Mouse (Mus musculus): ENCODE results near the gene Miga1. TPM values are rescaled to one million over a fixed set of nuclear protein-coding genes. Genes with fewer than 3 reads are reported as not detected.

Gene Miga1
- 21.2 and 24.8 TPM in 2 replicates for polyA plus RNA-seq (2012; rRNA removed)

DNA sequence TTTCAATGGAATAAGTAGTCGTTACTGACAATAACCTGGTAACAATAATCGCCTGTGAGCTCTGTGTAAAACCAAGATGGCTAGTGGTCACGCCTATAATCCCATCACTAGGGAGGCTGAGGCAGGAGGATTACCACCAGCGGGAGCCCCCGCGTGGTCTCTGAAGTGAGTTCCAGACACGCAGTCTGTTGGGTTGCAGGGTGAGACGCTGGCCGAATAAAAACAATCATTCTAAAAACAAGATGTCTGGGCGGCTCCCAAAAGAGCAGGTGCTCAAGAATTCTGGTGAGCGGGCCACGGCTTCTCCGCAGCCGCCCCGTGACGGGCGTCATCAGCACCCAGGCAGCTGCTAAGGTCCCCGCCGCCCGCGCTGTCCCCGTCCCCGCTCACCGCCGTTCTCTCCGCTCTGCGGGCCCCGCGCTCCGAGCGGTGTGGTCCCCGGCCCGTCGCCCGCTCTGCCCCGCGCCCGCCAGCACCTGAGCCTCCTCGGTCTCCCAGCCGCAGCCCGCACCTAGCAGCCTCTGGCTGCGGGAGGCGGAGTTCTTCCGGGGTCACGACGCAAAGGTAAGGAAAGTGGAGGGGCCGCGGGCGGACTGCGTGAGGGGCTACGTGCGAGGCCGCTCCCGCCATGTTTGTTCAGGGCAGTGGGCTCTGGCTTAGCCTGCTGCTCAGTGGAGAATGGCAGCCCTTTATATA is at the start of gene Miga1:
TSS of gene Miga1 (minus strand) at position 546 of the 696 bp plus-strand sequence.
- peak; percentile 95 for DNase-seq (ENCODE audit: low read depth)
- TF ChIP-seq POLR2A (IDR thresholded peaks at IDR 0.05; ENCODE audit: borderline replicate concordance, extremely low read depth, insufficient read depth, insufficient read length, poor library complexity, severe bottlenecking) (peak; percentile 80), CTCF (IDR thresholded peaks at IDR 0.05; ENCODE audit: borderline replicate concordance, extremely low read depth, insufficient read depth, insufficient read length) (no peak)

DNA sequence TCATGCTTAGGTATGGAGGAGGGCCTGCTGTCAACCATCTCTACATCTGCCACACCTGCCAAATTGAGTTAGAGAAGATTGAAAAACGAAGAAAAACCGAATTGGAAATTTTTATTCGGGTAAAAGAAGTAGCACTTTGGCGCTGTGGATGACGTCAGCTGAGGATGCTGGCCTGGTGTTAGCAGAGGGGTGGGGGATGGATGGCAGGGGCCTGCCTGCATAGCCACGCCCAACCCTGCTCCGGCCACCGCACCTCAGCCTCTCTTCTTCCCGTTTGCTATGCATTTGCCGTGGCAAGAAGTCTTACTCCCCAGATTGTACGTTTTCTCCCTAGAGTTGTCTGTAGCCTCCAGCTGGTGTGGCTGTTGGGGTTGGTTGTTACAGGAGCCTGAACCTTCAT is 43.9 kb upstream of the Miga1 start:
- DNase-seq (ENCODE audit: low read depth), result no peak
- TF ChIP-seq CTCF (IDR thresholded peaks at IDR 0.05; ENCODE audit: borderline replicate concordance, extremely low read depth, insufficient read depth, insufficient read length) (no peak), POLR2A (IDR thresholded peaks at IDR 0.05; ENCODE audit: borderline replicate concordance, extremely low read depth, insufficient read depth, insufficient read length, poor library complexity, severe bottlenecking) (no peak)

DNA sequence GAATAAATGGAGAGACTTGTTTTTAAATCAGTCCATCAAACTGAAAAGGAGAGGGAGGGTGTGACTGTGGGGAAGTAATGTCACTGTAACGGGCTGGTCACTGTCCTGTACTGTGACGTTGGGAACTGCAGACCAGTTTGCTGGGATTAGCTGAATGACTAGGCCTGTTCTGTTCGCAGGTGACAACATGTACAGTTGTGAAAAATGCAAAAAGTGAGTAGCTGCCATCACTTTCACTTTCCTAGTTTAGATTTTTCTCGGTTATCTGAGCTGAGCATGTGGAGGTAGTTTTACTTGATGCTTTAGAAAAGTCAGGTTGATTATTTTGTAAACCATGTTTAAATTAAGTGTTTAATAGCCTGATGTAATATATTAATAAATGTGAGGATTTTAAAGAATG is 35.9 kb upstream of the Miga1 start:
- TF ChIP-seq CTCF (IDR thresholded peaks at IDR 0.05; ENCODE audit: borderline replicate concordance, extremely low read depth, insufficient read depth, insufficient read length) (no peak), POLR2A (IDR thresholded peaks at IDR 0.05; ENCODE audit: borderline replicate concordance, extremely low read depth, insufficient read depth, insufficient read length, poor library complexity, severe bottlenecking) (no peak)
- no peak for DNase-seq (ENCODE audit: low read depth)

DNA sequence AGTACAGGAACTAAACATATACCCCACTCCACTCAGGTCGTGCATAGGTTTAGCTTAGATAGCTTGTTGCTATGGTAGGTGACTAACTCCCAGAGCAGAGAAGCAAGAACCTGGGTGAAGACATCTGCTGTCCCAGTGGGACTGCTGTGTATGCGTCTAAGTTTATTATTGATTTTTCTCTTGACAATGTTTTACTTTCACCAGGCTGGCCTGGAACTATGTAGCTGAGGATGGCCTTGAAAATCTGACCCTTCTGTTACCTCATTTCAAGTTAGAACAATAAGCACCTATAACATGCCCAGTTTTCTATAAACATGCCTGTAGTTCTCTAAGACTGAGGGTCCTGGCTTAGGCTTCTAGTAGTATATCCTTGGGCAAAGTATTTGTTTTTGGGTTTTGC is 24.0 kb upstream of the Miga1 start:
- TF ChIP-seq CTCF (IDR thresholded peaks at IDR 0.05; ENCODE audit: borderline replicate concordance, extremely low read depth, insufficient read depth, insufficient read length), result no peak
- no peak for TF ChIP-seq POLR2A (IDR thresholded peaks at IDR 0.05; ENCODE audit: borderline replicate concordance, extremely low read depth, insufficient read depth, insufficient read length, poor library complexity, severe bottlenecking)
- no peak for DNase-seq (ENCODE audit: low read depth)

DNA sequence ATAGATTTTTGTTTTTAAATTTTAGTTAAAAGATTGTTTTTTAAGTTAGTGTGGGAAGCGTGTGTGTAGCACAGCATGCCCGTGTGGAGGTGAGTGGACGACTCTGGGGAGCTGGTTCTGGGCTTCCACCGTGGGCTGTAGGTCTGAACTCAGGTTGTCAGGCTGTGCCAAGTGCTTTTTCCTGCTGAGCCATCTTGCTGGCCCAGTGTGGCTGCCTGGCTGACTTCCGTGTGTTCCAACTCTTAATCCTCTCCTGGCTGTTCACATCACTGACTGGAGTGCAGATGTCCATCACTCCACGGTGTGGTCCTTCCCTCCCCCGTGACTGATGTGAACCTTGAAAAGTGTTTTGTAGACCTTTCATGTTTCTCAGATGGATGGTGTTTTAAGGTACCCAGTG is 18.9 kb upstream of the Miga1 start:
- TF ChIP-seq CTCF (IDR thresholded peaks at IDR 0.05; ENCODE audit: borderline replicate concordance, extremely low read depth, insufficient read depth, insufficient read length) (no peak), POLR2A (IDR thresholded peaks at IDR 0.05; ENCODE audit: borderline replicate concordance, extremely low read depth, insufficient read depth, insufficient read length, poor library complexity, severe bottlenecking) (no peak)
- no peak for DNase-seq (ENCODE audit: low read depth)

DNA sequence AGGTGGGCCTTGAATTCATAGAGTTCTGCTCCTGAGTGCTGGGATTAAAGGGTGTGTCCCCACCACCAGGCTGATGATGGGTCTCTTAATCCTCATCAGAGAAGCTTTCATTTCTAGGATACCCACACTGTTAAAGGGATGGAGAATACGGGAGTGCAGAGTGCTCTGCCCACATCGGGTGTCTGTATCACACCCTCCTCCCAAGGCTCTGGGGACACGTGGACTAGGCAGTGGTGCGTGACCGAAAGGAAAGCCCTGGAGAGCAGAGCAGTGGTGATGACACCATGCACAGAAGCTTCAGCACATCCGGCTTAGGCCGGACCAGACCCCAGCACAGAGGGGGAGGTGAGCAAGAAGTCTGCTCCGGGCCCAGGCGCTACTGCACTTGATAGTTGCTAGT is 16.5 kb upstream of the Miga1 start:
- TF ChIP-seq CTCF (IDR thresholded peaks at IDR 0.05; ENCODE audit: borderline replicate concordance, extremely low read depth, insufficient read depth, insufficient read length), result no peak
- DNase-seq (ENCODE audit: low read depth), result no peak

DNA sequence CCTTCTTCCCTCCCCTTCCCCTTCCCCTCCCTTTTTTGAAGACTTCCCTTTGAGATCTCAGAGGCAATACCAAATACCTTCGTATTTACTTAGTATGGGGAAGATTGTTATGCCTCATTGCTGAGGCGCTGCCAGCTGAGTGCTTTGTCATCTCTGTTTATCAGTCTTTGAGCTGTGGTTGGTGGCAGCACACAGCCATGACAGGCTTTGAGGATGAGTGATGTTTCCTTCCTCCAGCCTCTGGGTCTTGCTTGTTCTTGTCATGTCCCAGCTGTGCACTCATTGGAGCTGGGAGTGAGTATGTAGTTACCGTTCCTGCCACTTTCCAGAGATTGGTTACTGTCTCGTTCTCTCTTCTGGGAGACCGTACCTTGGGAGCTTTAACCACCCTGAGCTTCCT is 15.2 kb upstream of the Miga1 start:
- DNase-seq (ENCODE audit: low read depth), result no peak
- TF ChIP-seq POLR2A (IDR thresholded peaks at IDR 0.05; ENCODE audit: borderline replicate concordance, extremely low read depth, insufficient read depth, insufficient read length, poor library complexity, severe bottlenecking) (no peak), CTCF (IDR thresholded peaks at IDR 0.05; ENCODE audit: borderline replicate concordance, extremely low read depth, insufficient read depth, insufficient read length) (no peak)

DNA sequence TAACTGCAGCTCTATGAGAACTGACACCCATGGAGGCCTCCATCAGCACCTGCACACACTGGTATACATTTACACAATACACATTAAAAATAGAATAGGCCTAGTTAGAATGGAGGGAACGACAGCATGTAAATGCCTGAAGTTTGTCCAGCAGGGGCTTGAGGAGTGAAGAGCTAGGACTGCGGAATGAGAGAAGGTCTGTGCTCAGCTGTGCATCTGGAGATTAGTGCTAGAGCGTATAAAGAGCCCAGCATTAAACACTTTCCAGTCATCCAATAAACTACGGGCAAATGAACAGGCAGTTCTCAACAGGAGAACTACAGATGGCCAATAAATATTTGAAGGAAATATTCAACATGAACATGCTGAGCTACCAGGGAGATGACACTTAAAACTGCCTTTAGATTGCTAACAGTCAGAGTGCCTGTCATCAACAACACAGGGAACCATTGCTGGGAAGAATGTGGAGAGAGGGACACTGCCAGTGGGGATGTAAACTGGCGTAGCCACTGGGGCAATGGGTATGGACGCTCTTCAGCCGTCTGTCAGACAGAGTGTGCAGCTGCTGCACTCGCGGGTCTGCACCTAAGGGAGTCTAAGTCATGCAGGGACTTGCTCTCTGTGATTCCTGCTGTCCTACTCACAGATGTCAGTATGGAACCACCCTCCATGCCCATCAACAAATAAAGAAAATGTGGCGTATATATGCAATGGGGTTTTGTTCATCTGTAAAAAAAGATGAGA is 13.4 kb upstream of the Miga1 start:
- DNase-seq (ENCODE audit: low read depth), result no peak
- TF ChIP-seq POLR2A (IDR thresholded peaks at IDR 0.05; ENCODE audit: borderline replicate concordance, extremely low read depth, insufficient read depth, insufficient read length, poor library complexity, severe bottlenecking) (no peak), CTCF (IDR thresholded peaks at IDR 0.05; ENCODE audit: borderline replicate concordance, extremely low read depth, insufficient read depth, insufficient read length) (no peak)

DNA sequence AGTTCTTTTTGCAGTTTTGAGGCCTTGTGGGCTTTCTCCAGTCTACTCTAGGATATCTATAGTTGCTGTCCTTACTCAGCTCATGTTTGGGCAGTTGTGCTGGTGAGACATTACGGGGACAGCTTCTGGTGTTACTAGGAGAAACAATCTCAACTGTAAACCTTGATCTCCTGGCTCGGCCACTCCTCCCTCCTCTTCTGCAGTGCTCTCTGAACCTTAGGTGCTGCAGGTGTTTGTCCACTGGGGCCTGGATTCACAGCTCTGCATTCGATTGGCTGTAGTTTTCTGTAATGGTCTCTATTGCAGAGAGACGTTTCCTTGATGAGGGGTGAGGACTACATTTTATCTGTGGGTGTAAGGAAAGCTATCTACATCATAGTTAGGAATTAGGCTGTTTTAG is 12.1 kb upstream of the Miga1 start:
- TF ChIP-seq CTCF (IDR thresholded peaks at IDR 0.05; ENCODE audit: borderline replicate concordance, extremely low read depth, insufficient read depth, insufficient read length) (no peak), POLR2A (IDR thresholded peaks at IDR 0.05; ENCODE audit: borderline replicate concordance, extremely low read depth, insufficient read depth, insufficient read length, poor library complexity, severe bottlenecking) (no peak)
- DNase-seq (ENCODE audit: low read depth), result no peak

DNA sequence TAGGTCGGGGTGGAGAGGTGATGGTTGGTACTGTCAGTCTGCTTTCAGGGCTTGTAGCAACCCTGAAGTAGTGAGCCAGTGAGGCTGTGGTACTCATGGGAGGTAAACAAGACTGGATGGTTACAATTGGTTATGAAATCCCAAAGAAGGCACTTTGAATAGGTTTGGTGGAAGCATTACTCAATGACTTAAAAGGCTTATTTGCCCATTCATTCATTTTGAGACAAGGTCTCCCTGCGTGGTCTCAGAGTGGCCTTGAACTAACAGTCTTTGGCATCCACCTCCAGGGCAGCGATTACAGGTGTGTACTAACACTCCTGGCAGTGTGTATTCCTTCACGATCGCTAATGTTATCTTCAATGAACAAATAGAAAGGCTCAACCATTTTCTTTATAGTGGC is 10.8 kb upstream of the Miga1 start:
- DNase-seq (ENCODE audit: low read depth), result no peak
- TF ChIP-seq CTCF (IDR thresholded peaks at IDR 0.05; ENCODE audit: borderline replicate concordance, extremely low read depth, insufficient read depth, insufficient read length) (no peak), POLR2A (IDR thresholded peaks at IDR 0.05; ENCODE audit: borderline replicate concordance, extremely low read depth, insufficient read depth, insufficient read length, poor library complexity, severe bottlenecking) (no peak)

DNA sequence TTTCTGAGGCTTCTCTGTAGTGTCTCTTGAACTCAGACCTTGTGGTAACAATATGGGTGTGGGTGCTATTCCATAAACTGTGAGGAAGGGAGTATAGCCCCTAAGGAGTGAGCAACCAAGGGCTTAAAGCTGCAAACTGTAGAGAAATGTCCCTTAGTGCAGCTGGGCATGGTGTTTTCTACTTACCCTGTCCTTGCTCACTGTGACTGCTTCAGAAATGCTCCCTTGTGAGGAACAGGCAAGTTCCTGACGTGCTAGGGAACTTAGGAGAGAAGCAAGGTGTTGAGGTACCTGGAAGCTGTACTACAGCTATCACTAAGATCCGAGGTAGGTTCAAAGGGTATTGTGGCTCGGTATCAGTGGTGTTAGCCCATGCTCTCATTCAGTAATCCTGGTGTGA is 10.2 kb upstream of the Miga1 start:
- no peak for DNase-seq (ENCODE audit: low read depth)
- no peak for TF ChIP-seq POLR2A (IDR thresholded peaks at IDR 0.05; ENCODE audit: borderline replicate concordance, extremely low read depth, insufficient read depth, insufficient read length, poor library complexity, severe bottlenecking)
- no peak for TF ChIP-seq CTCF (IDR thresholded peaks at IDR 0.05; ENCODE audit: borderline replicate concordance, extremely low read depth, insufficient read depth, insufficient read length)

All from brain, embryonic 14.5 days (tissue).